Mouse (Mus musculus) MEL (cell line): ENCODE measurements at regions not wholly inside any gene's neighbourhood (a gene's known extent, or its start where the extent isn't known, plus 50 kb on each side); places are given as distances from the start of the nearest gene placed in this dataset.

Experiments used
- DNase-seq: peaks from one replicate; pipeline ENCODE4 v3.0.0; 2011; ENCODE audit warnings: low read depth, low spot score
- H3K27ac ChIP-seq: 2 replicates; pipeline ENCODE4 v1.5.1; 2012; ENCODE audit warnings: low read depth, mild to moderate bottlenecking, control low read depth, low read length, moderate library complexity; ENCODE audit not compliant: control insufficient read depth
- H3K27me3 ChIP-seq, 2 experiments: fragments of 150-350 bp in 1 of 2; sonication (generic) in 1 of 2; 2 replicates each; pipeline ENCODE4 v1.6.1; 2012; ENCODE audit warnings: low read length in 2 of 2, mild to moderate bottlenecking in 2 of 2, improper control_type of control experiment in 1 of 2, moderate library complexity in 1 of 2; ENCODE audit not compliant: insufficient read depth in 2 of 2, control insufficient read depth in 1 of 2
- H3K36me3 ChIP-seq, 2 experiments: 2 replicates each; pipeline ENCODE4 v1.6.1; 2012 to 2014; ENCODE audit warnings: low read length in 2 of 2, improper control_type of control experiment in 1 of 2, inconsistent platforms in 1 of 2, mild to moderate bottlenecking in 1 of 2; ENCODE audit not compliant: insufficient read depth in 2 of 2, control insufficient read depth in 1 of 2
- H3K4me1 ChIP-seq, 2 experiments: fragments of 150-350 bp in 1 of 2; sonication (generic) in 1 of 2; 2 replicates each; pipeline ENCODE4 v1.6.1; 2012; ENCODE audit warnings: low read length in 2 of 2, improper control_type of control experiment in 1 of 2, mild to moderate bottlenecking in 1 of 2; ENCODE audit not compliant: insufficient read depth in 2 of 2, control insufficient read depth in 1 of 2
- H3K4me3 ChIP-seq, 2 experiments: fragments of 150-350 bp in 1 of 2; sonication (generic) in 1 of 2; 2 replicates each; pipeline ENCODE4 v1.5.1; 2012; ENCODE audit warnings: low read depth in 2 of 2, low read length in 2 of 2, mild to moderate bottlenecking in 2 of 2, moderate library complexity in 2 of 2, control low read depth in 1 of 2, improper control_type of control experiment in 1 of 2; ENCODE audit not compliant: control insufficient read depth in 1 of 2, insufficient read depth in 1 of 2
- H3K79me2 ChIP-seq: 2 replicates; pipeline ENCODE4 v1.6.1; 2012; ENCODE audit warnings: mild to moderate bottlenecking, low read length, moderate library complexity; ENCODE audit not compliant: control insufficient read depth, poor library complexity, insufficient read depth
- H3K9ac ChIP-seq: 2 replicates; pipeline ENCODE4 v1.6.1; 2012; ENCODE audit warnings: low read depth, mild to moderate bottlenecking, control low read depth, low read length, moderate library complexity; ENCODE audit not compliant: control insufficient read depth, poor library complexity, severe bottlenecking
- H3K9me3 ChIP-seq: fragments of 150-350 bp; sonication (generic); replicated peaks from 2 replicates; pipeline ENCODE4 v1.6.1; 2012; ENCODE audit warnings: mild to moderate bottlenecking, low read length, improper control_type of control experiment, moderate library complexity; ENCODE audit not compliant: insufficient read depth
- CHD1 ChIP-seq: IDR thresholded peaks from 2 replicates; pipeline ENCODE4 v1.6.1; 2012; ENCODE audit warnings: low read depth, mild to moderate bottlenecking, inconsistent platforms, low read length, improper control_type of control experiment
- CTCF ChIP-seq, 3 experiments: IDR thresholded peaks in 2 of 3; conservative IDR thresholded peaks in 1 of 3; 2 replicates each; pipeline ENCODE4 v1.5.1; 2011 to 2012; ENCODE audit warnings: low read length in 3 of 3, low read depth in 2 of 3, mild to moderate bottlenecking in 2 of 3, improper control_type of control experiment in 1 of 3, inconsistent platforms in 1 of 3, mixed read lengths in 1 of 3, moderate library complexity in 1 of 3; ENCODE audit not compliant: control insufficient read depth in 1 of 3, insufficient read depth in 1 of 3, poor library complexity in 1 of 3, severe bottlenecking in 1 of 3
- E2F4 ChIP-seq: IDR thresholded peaks from 2 replicates; pipeline ENCODE4 v1.6.1; 2011; ENCODE audit warnings: low read depth, low read length, improper control_type of control experiment, borderline replicate concordance
- EP300 ChIP-seq, 2 experiments: IDR thresholded peaks; 2 replicates each; pipeline ENCODE4 v1.6.1; 2011; ENCODE audit warnings: improper control_type of control experiment in 2 of 2, low read length in 2 of 2, low read depth in 1 of 2, mild to moderate bottlenecking in 1 of 2
- ETS1 ChIP-seq: IDR thresholded peaks from 2 replicates; pipeline ENCODE4 v1.6.1; 2012; ENCODE audit warnings: low read depth, mild to moderate bottlenecking, inconsistent platforms, low read length, improper control_type of control experiment, moderate library complexity
- GABPA ChIP-seq: IDR thresholded peaks from 2 replicates; pipeline ENCODE4 v1.6.1; 2012; ENCODE audit warnings: low read depth, mild to moderate bottlenecking, inconsistent platforms, low read length, improper control_type of control experiment, moderate library complexity
- JUND ChIP-seq: IDR thresholded peaks from 2 replicates; pipeline ENCODE4 v1.6.1; 2011; ENCODE audit warnings: low read depth, mild to moderate bottlenecking, improper control_type of control experiment, low read length
- MAZ ChIP-seq: IDR thresholded peaks from 2 replicates; pipeline ENCODE4 v1.6.1; 2012; ENCODE audit warnings: low read depth, mild to moderate bottlenecking, inconsistent platforms, low read length, improper control_type of control experiment
- MEF2A ChIP-seq: IDR thresholded peaks from 2 replicates; pipeline ENCODE4 v1.6.1; 2014; ENCODE audit warnings: low read depth, mild to moderate bottlenecking, inconsistent platforms, low read length, improper control_type of control experiment; ENCODE audit not compliant: poor library complexity, insufficient replicate concordance, severe bottlenecking; ENCODE audit errors: extremely low read depth
- MYB ChIP-seq: IDR thresholded peaks from 2 replicates; pipeline ENCODE4 v1.6.1; 2011; ENCODE audit warnings: mild to moderate bottlenecking, low read depth, low read length, improper control_type of control experiment
- MYC ChIP-seq: IDR thresholded peaks from 2 replicates; pipeline ENCODE4 v1.6.1; 2011; ENCODE audit warnings: low read depth, mild to moderate bottlenecking, low read length, improper control_type of control experiment, moderate library complexity
- POLR2A ChIP-seq, 2 experiments: IDR thresholded peaks; 2 replicates each; pipeline ENCODE4 v1.6.1; 2011 to 2012; ENCODE audit warnings: low read length in 2 of 2, mild to moderate bottlenecking in 2 of 2, control low read depth in 1 of 2, improper control_type of control experiment in 1 of 2, low read depth in 1 of 2, moderate library complexity in 1 of 2; ENCODE audit not compliant: control insufficient read depth in 1 of 2, insufficient read depth in 1 of 2, poor library complexity in 1 of 2
- POLR2AphosphoS5 ChIP-seq: IDR thresholded peaks from 2 replicates; pipeline ENCODE4 v1.6.1; 2012; ENCODE audit warnings: low read depth, borderline replicate concordance, mild to moderate bottlenecking, inconsistent platforms, low read length, moderate library complexity, mixed read lengths
- RCOR1 ChIP-seq: IDR thresholded peaks from 2 replicates; pipeline ENCODE4 v1.6.1; 2012; ENCODE audit warnings: low read depth, mild to moderate bottlenecking, inconsistent platforms, low read length, improper control_type of control experiment
- SIN3A ChIP-seq: IDR thresholded peaks from 2 replicates; pipeline ENCODE4 v1.6.1; 2012; ENCODE audit warnings: low read length, improper control_type of control experiment, inconsistent platforms
- SMC3 ChIP-seq: IDR thresholded peaks from 2 replicates; pipeline ENCODE4 v1.6.1; 2011; ENCODE audit warnings: low read depth, low read length, improper control_type of control experiment
- TAL1 ChIP-seq: IDR thresholded peaks from 2 replicates; pipeline ENCODE4 v1.6.1; 2012; ENCODE audit warnings: mild to moderate bottlenecking, inconsistent platforms, low read length, moderate library complexity, mixed read lengths
- UBTF ChIP-seq: IDR thresholded peaks from 2 replicates; pipeline ENCODE4 v1.6.1; 2012; ENCODE audit warnings: low read depth, mild to moderate bottlenecking, inconsistent platforms, low read length, improper control_type of control experiment, moderate library complexity, borderline replicate concordance; ENCODE audit not compliant: insufficient read depth
- USF2 ChIP-seq, 2 experiments: IDR thresholded peaks; 2 replicates each; pipeline ENCODE4 v1.6.1; 2011 to 2012; ENCODE audit warnings: improper control_type of control experiment in 2 of 2, low read length in 2 of 2, borderline replicate concordance in 1 of 2, inconsistent platforms in 1 of 2, low read depth in 1 of 2, mild to moderate bottlenecking in 1 of 2; ENCODE audit not compliant: insufficient read depth in 1 of 2
- ZC3H11A ChIP-seq: IDR thresholded peaks from 2 replicates; pipeline ENCODE4 v1.6.1; 2012; ENCODE audit warnings: low read depth, mild to moderate bottlenecking, inconsistent platforms, low read length, improper control_type of control experiment
- ZMIZ1 ChIP-seq: IDR thresholded peaks from 2 replicates; pipeline ENCODE4 v1.6.1; 2012; ENCODE audit warnings: low read depth, mild to moderate bottlenecking, inconsistent platforms, low read length, improper control_type of control experiment, moderate library complexity
- ZNF384 ChIP-seq: IDR thresholded peaks from 2 replicates; pipeline ENCODE4 v1.6.1; 2012; ENCODE audit warnings: low read depth, mild to moderate bottlenecking, inconsistent platforms, low read length, improper control_type of control experiment

- H3K27me3 ChIP-seq: no peaks in the 10 kb centered on the region
- no peaks in the 10 kb centered on the region for H3K79me2 ChIP-seq
- no peak overlapping the region for H3K27ac ChIP-seq
- no peaks in the 10 kb centered on the region for H3K36me3 ChIP-seq
- TF ChIP-seq RCOR1 (no peak), ZC3H11A (no peak), UBTF (no peak), EP300 (IDR thresholded peaks at IDR 0.05; ENCODE audit: low read depth in 1 of 2, low read length in 2 of 2) (no peak)
- DNase-seq: no peak
- no peaks in the 10 kb centered on the region for H3K9me3 ChIP-seq
- H3K4me3 ChIP-seq: no peak overlapping the region
- no peaks in the 10 kb centered on the region for H3K4me1 ChIP-seq
- H3K9ac ChIP-seq: no peak overlapping the region
These were observed 308.1 kb upstream of the Emcn start for GRCm38 (mm10) chr3:137032802-137033201.

DNA sequence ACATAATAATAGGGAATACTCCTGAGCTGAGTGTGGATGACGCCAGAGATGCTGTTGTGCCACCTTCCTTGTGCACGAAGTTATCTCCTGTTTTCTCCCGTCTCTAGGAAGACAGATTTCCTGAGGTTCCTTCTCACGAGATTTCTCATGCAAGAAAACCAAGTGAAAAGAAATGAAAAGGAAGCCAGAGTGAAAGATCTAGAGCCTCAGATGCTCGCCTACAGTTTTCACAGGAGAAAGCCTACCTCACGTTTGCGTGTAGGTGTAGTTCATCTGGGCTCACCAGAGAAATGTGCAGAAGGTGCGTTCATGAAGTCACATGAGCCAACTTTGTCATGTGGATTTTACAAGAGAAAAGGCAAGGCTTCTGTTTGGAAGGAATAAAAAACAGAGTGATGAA lies 301.2 kb upstream of the Emcn start:
- Histone ChIP-seq H3K27me3 (no peaks in the 10 kb centered on the region), H3K79me2 (no peaks in the 10 kb centered on the region), H3K4me3 (no peak overlapping the region), H3K9ac (no peak overlapping the region), H3K4me1 (no peaks in the 10 kb centered on the region), H3K36me3 (no peaks in the 10 kb centered on the region), H3K9me3 (no peaks in the 10 kb centered on the region), H3K27ac (no peak overlapping the region)
- TF ChIP-seq SMC3: no peak
- no peak for TF ChIP-seq ZMIZ1
- no peak for TF ChIP-seq SIN3A
- TF ChIP-seq JUND: no peak
- no peak for TF ChIP-seq TAL1
- TF ChIP-seq ETS1: no peak
- TF ChIP-seq ZNF384: no peak
- no peak for TF ChIP-seq POLR2AphosphoS5
- no peak for TF ChIP-seq UBTF
- no peak for TF ChIP-seq MYB
- no peak for TF ChIP-seq POLR2A (IDR thresholded peaks at IDR 0.05; ENCODE audit: control insufficient read depth in 1 of 2, insufficient read depth in 1 of 2, low read depth in 1 of 2, low read length in 2 of 2, poor library complexity in 1 of 2)
- no peak for TF ChIP-seq MYC
- TF ChIP-seq E2F4: no peak
- TF ChIP-seq CHD1: no peak
- TF ChIP-seq MEF2A: no peak
- no peak for TF ChIP-seq GABPA
- no peak for TF ChIP-seq USF2 (IDR thresholded peaks at IDR 0.05; ENCODE audit: borderline replicate concordance in 1 of 2, insufficient read depth in 1 of 2, low read depth in 1 of 2, low read length in 2 of 2)
- TF ChIP-seq CTCF (IDR thresholded peaks at IDR 0.05 in 2 of 3, conservative IDR thresholded peaks at IDR 0.05 in 1 of 3; ENCODE audit: control insufficient read depth in 1 of 3, insufficient read depth in 1 of 3, low read depth in 2 of 3, low read length in 3 of 3, poor library complexity in 1 of 3, severe bottlenecking in 1 of 3): no peak
- TF ChIP-seq MAZ: no peak
- no peak for DNase-seq
